In genomic region chr10:63994251-63994650, GRCm38 (mm10) we compare ENCODE assay signal across 9 mouse cellular contexts.
"Had no signal": no experiment of that assay in that cellular context is flagged by ENCODE, and none has a peak within 500 bp of the region (broad histone marks: within the 10 kb centered on the region; RNA-seq: fewer than 3 reads in every experiment).

No protein-coding gene starts in this region.

- DNase-seq: lung, adult 18-20 months; lung, embryonic 14.5 days; lung, postnatal 10 days; lung, postnatal 4 days; thymus, adult 18-20 months; thymus, postnatal 14 days; thymus, postnatal 36 days had no signal

- ATAC-seq: midbrain, embryonic 13.5 days; midbrain, embryonic 15.5 days had no signal
